Mouse (Mus musculus) T-cell, adult 66 days (primary cell): ENCODE data around the gene Col5a1. TPM values are rescaled to one million over a fixed set of nuclear protein-coding genes. Genes with fewer than 3 reads are reported as not detected.

ENCODE experiments used
- total RNA-seq, 2 experiments: library from RNA; stranded (reverse); gene quantifications; 3 replicates in 1 of 2; 4 replicates in 1 of 2; pipeline ENCODE4 v1.2.4; 2023

The Col5a1 gene
- under 1 TPM in 1 of 2 experiments, not detected in 1; 0.09 TPM for total RNA-seq

GRCm38 (mm10) chr2:27886148-27886551, at the start of gene Col5a1:
Gene Col5a1 (plus strand): TSS chr2:27886425.

GRCm38 (mm10) chr2:28084768-28085167, 198.5 kb downstream of the Col5a1 start, which contains the start of gene Fcnb:
Gene Fcnb (minus strand): TSS chr2:28084885.

Other genes with a start within 250 kb of the Col5a1 start
- gene Rxra, start 210.0 kb upstream of the Col5a1 start, total RNA-seq: 10 to 100 TPM; 13.8 to 17.5 TPM
- gene Fcnb, start 198.5 kb downstream of the Col5a1 start, total RNA-seq: not detected